Mouse (Mus musculus) thymus, postnatal 25 days (tissue): ENCODE measurements around the gene Tcf25.

Experiments used
- DNase-seq: peaks from one replicate; pipeline ENCODE4 v3.0.0; 2022

Gene Tcf25

GRCm38 (mm10) chr8:123373403-123374238, at the start of gene Tcf25:
Tcf25 (plus strand) TSS chr8:123373753.
- DNase-seq, result peak; percentile 95

GRCm38 (mm10) chr8:123328552-123328951, 45.0 kb upstream of the Tcf25 start:
- DNase-seq, result no peak

- no peak for DNase-seq
These were observed 44.2 kb upstream of the Tcf25 start for GRCm38 (mm10) chr8:123329350-123329749.

GRCm38 (mm10) chr8:123329961-123330360, 43.6 kb upstream of the Tcf25 start:
- DNase-seq, result no peak

GRCm38 (mm10) chr8:123330701-123331100, 42.9 kb upstream of the Tcf25 start:
- DNase-seq, result no peak

GRCm38 (mm10) chr8:123331301-123331700, 42.3 kb upstream of the Tcf25 start:
- DNase-seq, result no peak

- DNase-seq, result no peak
These were observed 41.7 kb upstream of the Tcf25 start for GRCm38 (mm10) chr8:123331810-123332209.

- DNase-seq, result peak; percentile 89
These were observed 41.1 kb upstream of the Tcf25 start, which contains the start of gene Spire2 for GRCm38 (mm10) chr8:123332262-123333090. Spire2 (plus strand) TSS chr8:123332713.

- no peak for DNase-seq
These were observed 40.4 kb upstream of the Tcf25 start for GRCm38 (mm10) chr8:123333091-123333587.

- DNase-seq, result no peak
These were observed 39.7 kb upstream of the Tcf25 start for GRCm38 (mm10) chr8:123333864-123334263.

GRCm38 (mm10) chr8:123334467-123334866, 39.1 kb upstream of the Tcf25 start:
- DNase-seq, result no peak

- DNase-seq, result no peak
These were observed 36.1 kb upstream of the Tcf25 start for GRCm38 (mm10) chr8:123337475-123337874.

GRCm38 (mm10) chr8:123340071-123340470, 33.5 kb upstream of the Tcf25 start:
- no peak for DNase-seq

GRCm38 (mm10) chr8:123341040-123342015, 32.2 kb upstream of the Tcf25 start:
- no peak for DNase-seq

- DNase-seq, result no peak
These were observed 31.3 kb upstream of the Tcf25 start for GRCm38 (mm10) chr8:123342253-123342652.

- DNase-seq, result no peak
These were observed 30.6 kb upstream of the Tcf25 start for GRCm38 (mm10) chr8:123342911-123343310.

- DNase-seq, result no peak
These were observed 30.1 kb upstream of the Tcf25 start for GRCm38 (mm10) chr8:123343422-123343821.

- DNase-seq, result no peak
These were observed 28.4 kb upstream of the Tcf25 start for GRCm38 (mm10) chr8:123345135-123345534.

GRCm38 (mm10) chr8:123345856-123346255, 27.7 kb upstream of the Tcf25 start:
- DNase-seq, result no peak

- DNase-seq, result no peak
These were observed 26.3 kb upstream of the Tcf25 start for GRCm38 (mm10) chr8:123347293-123347692.

GRCm38 (mm10) chr8:123348237-123348843, 25.2 kb upstream of the Tcf25 start:
- DNase-seq, result no peak

GRCm38 (mm10) chr8:123349073-123349472, 24.5 kb upstream of the Tcf25 start:
- DNase-seq, result no peak
